ENCODE assay signal across 10 mouse cellular contexts in genomic region chr9:78750246-78750645, GRCm38 (mm10).
DNase-seq lines count a peak whose midpoint lies in the region.
"Had no signal": no experiment of that assay in that cellular context is flagged by ENCODE, and none has a peak within 500 bp of the region (broad histone marks: within the 10 kb centered on the region; RNA-seq: fewer than 3 reads in every experiment).

No protein-coding gene starts in this region.

- peak; percentile 4 to 16 for DNase-seq in cerebellum, postnatal 14 days
- no peak for DNase-seq in cerebellum, postnatal 36 days
- peak; percentile 44 for DNase-seq in 3134 (ENCODE audit: extremely low read depth, insufficient read length, low spot score)
- peak; percentile 71 for DNase-seq in gastrocnemius, adult 18-20 months (ENCODE audit: low spot score)
- DNase-seq in heart, postnatal 10 days, result peak; percentile 65 to 69
- no peak for DNase-seq in layer of hippocampus, adult 11-12 months (ENCODE audit: low spot score)
- DNase-seq in layer of hippocampus, postnatal 25 days (ENCODE audit: extremely low spot score in 1 of 2, low spot score in 1 of 2), result no peak
- no peak for DNase-seq in kidney, postnatal 36 days
- DNase-seq: cerebellum, adult 11 months; thymus, postnatal 14 days had no signal

- intact Hi-C loops in heart, postnatal 10 days (cut with DNase I), result no loop called here

Comparison
In these comparisons a context has a peak if more than half of its experiments do, and no peak if none do; other contexts are left out.
1. DNase-seq: peak in cerebellum, postnatal 14 days (2 of 2), 3134 (single experiment), gastrocnemius, adult 18-20 months (single experiment) and heart, postnatal 10 days (2 of 2); none in cerebellum, postnatal 36 days (0 of 2), layer of hippocampus, adult 11-12 months (single experiment), layer of hippocampus, postnatal 25 days (0 of 2) and kidney, postnatal 36 days (0 of 2).